Mouse (Mus musculus): ENCODE data around the gene Hunk.

- TF ChIP-seq CTCF (IDR thresholded peaks at IDR 0.05; ENCODE audit: borderline replicate concordance, control insufficient read depth, extremely low read depth, insufficient read depth, low read length, poor library complexity) = no peak
- TF ChIP-seq POLR2A (IDR thresholded peaks at IDR 0.05; ENCODE audit: control insufficient read depth, extremely low read depth, insufficient read depth, low read length, poor library complexity) = no peak
These were observed 111.1 kb downstream of the Hunk start for GRCm38 (mm10) chr16:90496930-90497329.

Data from thymus, adult 2 months (tissue).